Mouse (Mus musculus) adrenal gland, postnatal 4 days (tissue): Measurements from ENCODE around the gene Vegfb. TPM values are rescaled to one million over a fixed set of nuclear protein-coding genes. Genes with fewer than 3 reads are reported as not detected.

Experiments used
- DNase-seq, 2 experiments: peaks; one replicate each; pipeline ENCODE4 v3.0.0; 2021 to 2022; ENCODE audit warnings: low spot score in 2 of 2, mixed read lengths in 2 of 2
- long read RNA-seq, 2 experiments: library from polyadenylated mRNA; stranded (forward); transcript quantifications; one replicate each; pipeline ENCODE4 v2.0.0; 2021
- total RNA-seq, 2 experiments: library from RNA; stranded (reverse); gene quantifications; 2 replicates each; pipeline ENCODE4 v1.2.3; 2021

Vegfb gene
- total RNA-seq: 10 to 100 TPM; 88.6 to 89.2 TPM
- long read RNA-seq, experiment 1, transcript Vegfb-202 (7 exons, 1,158 nt): major isoform, 41 of 86 reads
- long read RNA-seq, experiment 1, transcript Vegfb-201 (7 exons, 1,281 nt): minor isoform, 24 of 86 reads
- long read RNA-seq, experiment 1, partial matches to known transcripts: 14 of 86 reads
- long read RNA-seq, experiment 1, other reads (novel, unspliced or antisense): 7 of 86 reads
- long read RNA-seq, experiment 2, transcript Vegfb-202 (7 exons, 1,158 nt): major isoform, 40 of 119 reads
- long read RNA-seq, experiment 2, transcript Vegfb-201 (7 exons, 1,281 nt): major isoform, 40 of 119 reads
- long read RNA-seq, experiment 2, partial matches to known transcripts: 24 of 119 reads
- long read RNA-seq, experiment 2, other reads (novel, unspliced or antisense): 15 of 119 reads

GRCm38 (mm10) chr19:6987061-6987903 lies at the start of gene Vegfb:
Gene Vegfb, minus strand, starts transcription at chr19:6987651.
- DNase-seq: peak in 1 of 2 experiments; percentile 62

GRCm38 (mm10) chr19:7034006-7034405 lies 46.6 kb upstream of the Vegfb start:
- no peak for DNase-seq

- no peak for DNase-seq
Measured at GRCm38 (mm10) chr19:7029531-7029930, 42.1 kb upstream of the Vegfb start.

GRCm38 (mm10) chr19:7020224-7020641 lies 32.8 kb upstream of the Vegfb start:
- no peak for DNase-seq

- no peak for DNase-seq
Measured at GRCm38 (mm10) chr19:7019191-7019590, 31.7 kb upstream of the Vegfb start, which contains the start of gene Fermt3. Gene Fermt3, minus strand, starts transcription at chr19:7019469.

- no peak for DNase-seq
Measured at GRCm38 (mm10) chr19:7018546-7018945, 31.1 kb upstream of the Vegfb start.

GRCm38 (mm10) chr19:7017541-7018457 lies 30.3 kb upstream of the Vegfb start:
- DNase-seq: no peak

GRCm38 (mm10) chr19:7014481-7015135 lies 27.2 kb upstream of the Vegfb start:
- no peak for DNase-seq

GRCm38 (mm10) chr19:7013984-7014383 lies 26.5 kb upstream of the Vegfb start:
- no peak for DNase-seq

- DNase-seq: no peak
Measured at GRCm38 (mm10) chr19:7012426-7012825, 25.0 kb upstream of the Vegfb start.

- no peak for DNase-seq
Measured at GRCm38 (mm10) chr19:7006892-7007593, 19.6 kb upstream of the Vegfb start.

GRCm38 (mm10) chr19:6999360-7000063 lies 12.1 kb upstream of the Vegfb start:
- no peak for DNase-seq

- no peak for DNase-seq
Measured at GRCm38 (mm10) chr19:6997721-6998290, 10.4 kb upstream of the Vegfb start.

GRCm38 (mm10) chr19:6996006-6996405 lies 8.6 kb upstream of the Vegfb start, which contains the start of the genes Nudt22 and Trpt1:
Gene Nudt22, minus strand, starts transcription at chr19:6996117.
Gene Trpt1, plus strand, starts transcription at chr19:6996131.
- peak; percentile 69 to 82 for DNase-seq

- DNase-seq: no peak
Measured at GRCm38 (mm10) chr19:6995255-6995991, 8.0 kb upstream of the Vegfb start.

GRCm38 (mm10) chr19:6994489-6994888 lies 7.0 kb upstream of the Vegfb start:
- DNase-seq: no peak

GRCm38 (mm10) chr19:6994002-6994401 lies 6.6 kb upstream of the Vegfb start:
- DNase-seq: no peak
